ENCODE assay signal across 9 mouse cellular contexts in the genomic region with DNA sequence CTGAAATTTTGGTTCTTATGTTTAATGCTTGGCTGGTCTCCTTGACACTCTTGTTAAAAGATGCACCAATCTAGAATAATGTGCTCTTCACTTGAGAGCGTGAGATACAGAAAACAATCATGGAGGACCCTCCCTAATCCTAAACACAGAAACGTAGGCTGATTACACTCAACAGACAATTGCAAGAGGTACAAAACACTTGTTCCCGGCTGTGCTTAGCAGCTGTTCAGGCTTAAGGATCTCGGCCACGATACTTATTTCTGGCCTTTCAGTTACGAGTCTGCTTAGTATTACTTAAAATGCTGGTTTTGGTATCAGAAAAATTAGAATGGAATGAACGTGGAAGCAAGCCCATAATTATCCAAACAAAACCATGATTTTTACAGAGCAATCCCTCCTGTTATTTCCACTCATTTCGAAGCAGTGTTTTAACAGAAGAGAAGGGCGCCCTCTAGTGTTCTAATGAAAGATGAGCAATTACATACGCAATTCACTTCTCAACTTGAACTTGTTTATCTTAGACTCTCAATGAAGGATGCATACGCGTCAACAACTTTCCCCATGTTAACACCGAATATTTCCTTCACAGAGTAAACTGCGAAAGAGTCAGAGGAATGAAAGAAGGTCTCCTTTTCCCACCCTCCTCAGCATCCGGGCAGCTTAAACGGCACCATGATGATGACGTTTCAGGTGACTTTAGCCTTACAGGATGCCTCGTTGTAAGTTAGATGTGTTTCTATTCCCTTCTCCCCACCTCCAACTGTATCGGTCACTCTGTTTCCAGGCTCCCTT.
DNase-seq lines count a peak whose midpoint lies in the region; ATAC-seq and TF ChIP-seq lines count a peak whose summit lies in the region.
"Had no signal": no experiment of that assay in that cellular context is flagged by ENCODE, and none has a peak within 500 bp of the region (broad histone marks: within the 10 kb centered on the region; RNA-seq: fewer than 3 reads in every experiment).

No protein-coding gene starts in this region.

- ATAC-seq in granulocyte monocyte progenitor cell, adult 5-6 weeks (replicated peaks; ENCODE audit: poor library complexity, severe bottlenecking): peak; percentile 82
- peak; percentile 70 for ATAC-seq in midbrain, embryonic 15.5 days (replicated peaks)

- TF ChIP-seq CTCF in layer of hippocampus, adult 2 months (conservative IDR thresholded peaks at IDR 0.05): peak; percentile 92

- H3K4me3 ChIP-seq in layer of hippocampus, adult 2 months: peak overlapping the region; percentile 44
- peak overlapping the region; percentile 25 for H3K4me3 ChIP-seq in midbrain, embryonic 15.5 days
- H3K4me3 ChIP-seq: neural tube, embryonic 13.5 days had no signal

- 33% methylated on average over 19 of the region's 19 CpGs for WGBS in midbrain, embryonic 15.5 days

- DNase-seq in adrenal gland, adult 2 months: peak; percentile 7
- DNase-seq in adrenal gland, postnatal 25 days: no peak
- peak; percentile 38 to 39 for DNase-seq in right cerebral cortex, adult 2 months (ENCODE audit: low spot score in 2 of 2)
- DNase-seq in right cerebral cortex, postnatal 25 days: no peak
- peak; percentile 46 to 65 for DNase-seq in layer of hippocampus, adult 2 months (ENCODE audit: low spot score in 2 of 2)
- no peak for DNase-seq in T-cell, adult 2 months (ENCODE audit: low spot score)

- H3K27ac ChIP-seq in layer of hippocampus, adult 2 months: peak overlapping the region; percentile 5; the same call in 1 of the 2 replicates
- H3K27ac ChIP-seq in midbrain, embryonic 15.5 days: no peak overlapping the region
- H3K27ac ChIP-seq: neural tube, embryonic 13.5 days had no signal

- no peak overlapping the region for H3K9ac ChIP-seq in midbrain, embryonic 15.5 days
- H3K9ac ChIP-seq: neural tube, embryonic 13.5 days had no signal

- peak overlapping the region; percentile 44 for H3K4me2 ChIP-seq in midbrain, embryonic 15.5 days
- H3K4me2 ChIP-seq: neural tube, embryonic 13.5 days had no signal

- no peaks in the 10 kb centered on the region for H3K27me3 ChIP-seq in midbrain, embryonic 15.5 days (replicated peaks)
- H3K27me3 ChIP-seq: neural tube, embryonic 13.5 days had no signal

- no peaks in the 10 kb centered on the region for H3K4me1 ChIP-seq in midbrain, embryonic 15.5 days
- H3K4me1 ChIP-seq: neural tube, embryonic 13.5 days had no signal

- H3K9me3 ChIP-seq in midbrain, embryonic 15.5 days: no peaks in the 10 kb centered on the region
- H3K9me3 ChIP-seq: neural tube, embryonic 13.5 days had no signal

- no peaks in the 10 kb centered on the region for H3K36me3 ChIP-seq in midbrain, embryonic 15.5 days (replicated peaks)
- H3K36me3 ChIP-seq: neural tube, embryonic 13.5 days had no signal

Comparison
In these comparisons a context has a peak if more than half of its experiments do, and no peak if none do; other contexts are left out.
1. DNase-seq: peak in adrenal gland, adult 2 months (single experiment), right cerebral cortex, adult 2 months (2 of 2) and layer of hippocampus, adult 2 months (2 of 2); none in adrenal gland, postnatal 25 days (single experiment), right cerebral cortex, postnatal 25 days (single experiment) and T-cell, adult 2 months (single experiment).